Mouse (Mus musculus) megakaryocyte, embryonic 14.5 days (primary cell): ENCODE measurements around the gene Hist1h2bg.
"Not testable (repeated sequence)": the region's sequence is repeated elsewhere in the genome, so short reads cannot be mapped to it uniquely, and the experiment has no call there.

ENCODE experiments used
- FLI1 ChIP-seq: IDR thresholded peaks from 2 replicates; pipeline ENCODE4 v1.6.1; 2012; ENCODE audit warnings: low read length, inconsistent platforms, mixed read lengths
- GATA1 ChIP-seq: IDR thresholded peaks from 3 replicates; pipeline ENCODE4 v1.6.1; 2012; ENCODE audit warnings: mixed read lengths, low read length, inconsistent platforms, borderline replicate concordance

- TF ChIP-seq GATA1, FLI1: not testable (repeated sequence)
Measured at GRCm38 (mm10) chr13:23535137-23536075, 35.8 kb upstream of the Hist1h2bg start, which contains the start of gene Hist1h3g.
